Mouse (Mus musculus): ENCODE measurements around the gene Dda1.

- no peak for TF ChIP-seq CTCF (IDR thresholded peaks at IDR 0.05; ENCODE audit: low read depth)
- TF ChIP-seq EP300 (IDR thresholded peaks at IDR 0.05; ENCODE audit: low read depth) = no peak
Observed at GRCm38 (mm10) chr8:71460716-71461115, 8.3 kb upstream of the Dda1 start.

All from liver, embryonic 14.5 days (tissue).